Mouse (Mus musculus) liver, embryonic 14.5 days (tissue): ENCODE data around the gene Tmem233. TPM values are rescaled to one million over a fixed set of nuclear protein-coding genes. Genes with fewer than 3 reads are reported as not detected.

ENCODE experiments used
- ATAC-seq: fragments of 200-750 bp; cut with Nextera tagmentation; 2 replicates; pipeline ENCODE4 v1.8.0; 2017; ENCODE audit warnings: moderate number of reproducible peaks, mild to moderate bottlenecking, moderate library complexity; ENCODE audit not compliant: insufficient read depth
- DNase-seq, 3 experiments: peaks; one replicate each; pipeline ENCODE4 v3.0.0-alpha.2; 2012 to 2013; ENCODE audit warnings: low read depth in 3 of 3, low spot score in 3 of 3
- H3K27ac ChIP-seq: fragments of 300-500 bp; sonication (generic); 2 replicates; pipeline ENCODE4 v1.5.1; 2014; ENCODE audit warnings: moderate library complexity, mild to moderate bottlenecking, control low read depth, inconsistent platforms
- H3K27me3 ChIP-seq: fragments of 300-500 bp; sonication (generic); 2 replicates; pipeline ENCODE4 v1.6.1; 2014; ENCODE audit warnings: mild to moderate bottlenecking, low read length, moderate library complexity; ENCODE audit not compliant: control insufficient read depth, insufficient read depth
- H3K36me3 ChIP-seq: fragments of 300-500 bp; sonication (generic); replicated peaks from 2 replicates; pipeline ENCODE4 v1.6.1; 2014; ENCODE audit warnings: low read depth; ENCODE audit not compliant: control insufficient read depth, insufficient read depth
- H3K4me1 ChIP-seq, 2 experiments: fragments of 200-500 bp in 1 of 2; fragments of 300-500 bp in 1 of 2; sonication (generic) in 1 of 2; replicated peaks; 2 replicates each; pipeline ENCODE4 v1.6.1; 2012 to 2014; ENCODE audit warnings: antibody characterized with exemption in 1 of 2, inconsistent platforms in 1 of 2, low read length in 1 of 2; ENCODE audit not compliant: control insufficient read depth in 2 of 2, insufficient read depth in 2 of 2
- H3K4me2 ChIP-seq: fragments of 300-500 bp; sonication (generic); 2 replicates; pipeline ENCODE4 v1.6.1; 2014; ENCODE audit warnings: low read depth, mild to moderate bottlenecking, control low read depth, moderate library complexity
- H3K4me3 ChIP-seq, 2 experiments: fragments of 200-500 bp in 1 of 2; fragments of 300-500 bp in 1 of 2; sonication (generic) in 1 of 2; 2 replicates each; pipeline ENCODE4 v1.5.1; 2012 to 2014; ENCODE audit warnings: low read depth in 2 of 2, low read length in 2 of 2, mild to moderate bottlenecking in 2 of 2, control low read depth in 1 of 2, inconsistent platforms in 1 of 2, moderate library complexity in 1 of 2; ENCODE audit not compliant: insufficient read depth in 1 of 2
- H3K9ac ChIP-seq: fragments of 300-500 bp; sonication (generic); replicated peaks from 2 replicates; pipeline ENCODE4 v1.6.1; 2014; ENCODE audit warnings: mild to moderate bottlenecking, control low read depth, moderate library complexity
- H3K9me3 ChIP-seq: fragments of 300-500 bp; sonication (generic); 2 replicates; pipeline ENCODE4 v1.6.1; 2016; ENCODE audit warnings: low read length, mixed read lengths; ENCODE audit not compliant: control insufficient read depth
- CTCF ChIP-seq: IDR thresholded peaks from 2 replicates; pipeline ENCODE4 v1.5.1; 2016; ENCODE audit warnings: antibody characterized with exemption, low read depth, control low read depth
- EP300 ChIP-seq: IDR thresholded peaks from 2 replicates; pipeline ENCODE4 v1.6.1; 2016; ENCODE audit warnings: antibody characterized with exemption, low read depth
- WGBS: fragments of 180-500 bp; shearing (Covaris S2); extraction: QIAGEN DNeasy Blood & Tissue Kit; methylation state at CpG from one replicate; pipeline ENCODE4 v1.1.7; 2014; ENCODE audit not compliant: insufficient replicate concordance; 5-methylcytosine and 5-hydroxymethylcytosine counted together
- polyA plus RNA-seq, 2 experiments: library from polyadenylated mRNA; depleted of rRNA in 1 of 2; stranded (reverse) in 1 of 2; unstranded in 1 of 2; fragments of >200 nt; fragmentation: Nextera tagmentation in 1 of 2; extraction: Ambion mirVana in 1 of 2; gene quantifications; 2 replicates each; pipeline versions ENCODE4 v1.2.1 to v1.2.3; 2012 to 2014

Tmem233 gene
- polyA plus RNA-seq, 2 experiments: not detected

- DNase-seq (no peak), ATAC-seq (no peak)
- 90% methylated on average over 4 of the region's 4 CpGs for WGBS
- H3K4me3 ChIP-seq: no peak overlapping the region
- no peak for TF ChIP-seq EP300
- no peak for TF ChIP-seq CTCF
- no peak overlapping the region for H3K27ac ChIP-seq
- no peak overlapping the region for H3K9ac ChIP-seq
- no peaks in the 10 kb centered on the region for H3K9me3 ChIP-seq
- no peaks in the 10 kb centered on the region for H3K27me3 ChIP-seq
- no peaks in the 10 kb centered on the region for H3K4me1 ChIP-seq
- no peak overlapping the region for H3K4me2 ChIP-seq
- no peaks in the 10 kb centered on the region for H3K36me3 ChIP-seq
Measured at GRCm38 (mm10) chr5:116069618-116070017, 13.4 kb downstream of the Tmem233 start.

GRCm38 (mm10) chr5:116052826-116053225, 30.2 kb downstream of the Tmem233 start:
- Histone ChIP-seq H3K27ac (no peak overlapping the region), H3K9ac (no peak overlapping the region), H3K9me3 (no peaks in the 10 kb centered on the region), H3K4me2 (no peak overlapping the region), H3K4me1 (0 out of 4 replicates have a peak, but pooled peaks cover 0 to 2% of the 10 kb centered on the region in 2 experiments), H3K27me3 (no peaks in the 10 kb centered on the region), H3K36me3 (no peaks in the 10 kb centered on the region), H3K4me3 (no peak overlapping the region)
- WGBS: 60% methylated on average over 6 of the region's 6 CpGs
- DNase-seq (no peak), ATAC-seq (no peak)
- TF ChIP-seq EP300 (no peak), CTCF (no peak)

- H3K27me3 ChIP-seq: no peaks in the 10 kb centered on the region
- TF ChIP-seq EP300 (no peak), CTCF (no peak)
- DNase-seq: no peak
- H3K4me1 ChIP-seq: 0 out of 4 replicates have a peak, but pooled peaks cover 0 to 2% of the 10 kb centered on the region in 2 experiments
- no peak for ATAC-seq
- no peak overlapping the region for H3K4me3 ChIP-seq
- no peaks in the 10 kb centered on the region for H3K9me3 ChIP-seq
- no peak overlapping the region for H3K4me2 ChIP-seq
- WGBS: 54% methylated on average over 5 of the region's 5 CpGs
- no peak overlapping the region for H3K27ac ChIP-seq
- no peaks in the 10 kb centered on the region for H3K36me3 ChIP-seq
- no peak overlapping the region for H3K9ac ChIP-seq
Measured at GRCm38 (mm10) chr5:116052171-116052570, 30.9 kb downstream of the Tmem233 start.

- H3K9ac ChIP-seq: no peak overlapping the region
- no peak overlapping the region for H3K4me3 ChIP-seq
- no peak overlapping the region for H3K27ac ChIP-seq
- no peak for TF ChIP-seq EP300
- no peak for TF ChIP-seq CTCF
- H3K36me3 ChIP-seq: no peaks in the 10 kb centered on the region
- H3K4me2 ChIP-seq: no peak overlapping the region
- 0 out of 4 replicates have a peak, but pooled peaks cover 0 to 2% of the 10 kb centered on the region in 2 experiments for H3K4me1 ChIP-seq
- WGBS: 58% methylated on average over 4 of the region's 4 CpGs
- DNase-seq (no peak), ATAC-seq (no peak)
- H3K27me3 ChIP-seq: no peaks in the 10 kb centered on the region
- H3K9me3 ChIP-seq: no peaks in the 10 kb centered on the region
Measured at GRCm38 (mm10) chr5:116049821-116050220, 33.2 kb downstream of the Tmem233 start.

GRCm38 (mm10) chr5:116048321-116048720, 34.7 kb downstream of the Tmem233 start:
- Histone ChIP-seq H3K27ac (no peak overlapping the region), H3K9me3 (no peaks in the 10 kb centered on the region), H3K4me3 (no peak overlapping the region), H3K9ac (no peak overlapping the region), H3K27me3 (no peaks in the 10 kb centered on the region), H3K4me1 (0 out of 4 replicates have a peak, but pooled peaks cover 0 to 2% of the 10 kb centered on the region in 2 experiments), H3K36me3 (no peaks in the 10 kb centered on the region), H3K4me2 (no peak overlapping the region)
- no peak for TF ChIP-seq CTCF
- no peak for TF ChIP-seq EP300
- no peak for ATAC-seq
- WGBS: 46% methylated on average over 3 of the region's 3 CpGs
- no peak for DNase-seq
